Mouse (Mus musculus): ENCODE measurements around the gene Slc25a25. TPM values are rescaled to one million over a fixed set of nuclear protein-coding genes. Genes with fewer than 3 reads are reported as not detected.

Gene Slc25a25
- polyA plus RNA-seq, 1 experiment from 2014 or later, result 18.9 TPM

- DNase-seq (ENCODE audit: low spot score), result no peak
Measured at GRCm38 (mm10) chr2:32459657-32460056, 8.4 kb upstream of the Slc25a25 start.

GRCm38 (mm10) chr2:32458300-32458699 lies 7.1 kb upstream of the Slc25a25 start:
- no peak for DNase-seq (ENCODE audit: low spot score)

GRCm38 (mm10) chr2:32455101-32455500 lies 3.9 kb upstream of the Slc25a25 start:
- DNase-seq (ENCODE audit: low spot score), result no peak

- peak; percentile 47 for DNase-seq (ENCODE audit: low spot score)
Measured at GRCm38 (mm10) chr2:32454633-32455032, 3.4 kb upstream of the Slc25a25 start.

- no peak for DNase-seq (ENCODE audit: low spot score)
Measured at GRCm38 (mm10) chr2:32453641-32454303, 2.5 kb upstream of the Slc25a25 start.

- no peak for DNase-seq (ENCODE audit: low spot score)
Measured at GRCm38 (mm10) chr2:32452441-32452971, 1.3 kb upstream of the Slc25a25 start.

- peak; percentile 98 for DNase-seq (ENCODE audit: low spot score)
Measured at GRCm38 (mm10) chr2:32451870-32452372, 676 bp upstream of the Slc25a25 start.

GRCm38 (mm10) chr2:32449761-32450754 lies 1.2 kb downstream of the Slc25a25 start, which contains the start of gene Naif1:
Naif1 (plus strand) TSS chr2:32450457.
- DNase-seq (ENCODE audit: low spot score), result peak; percentile 32

GRCm38 (mm10) chr2:32448480-32448879 lies 2.8 kb downstream of the Slc25a25 start:
- no peak for DNase-seq (ENCODE audit: low spot score)

GRCm38 (mm10) chr2:32447264-32447936 lies 3.8 kb downstream of the Slc25a25 start:
- DNase-seq (ENCODE audit: low spot score), result peak; percentile 87

- DNase-seq (ENCODE audit: low spot score), result no peak
Measured at GRCm38 (mm10) chr2:32445535-32445934, 5.7 kb downstream of the Slc25a25 start.

GRCm38 (mm10) chr2:32441550-32441949 lies 9.7 kb downstream of the Slc25a25 start:
- DNase-seq (ENCODE audit: low spot score), result no peak

- no peak for DNase-seq (ENCODE audit: low spot score)
Measured at GRCm38 (mm10) chr2:32440632-32441031, 10.6 kb downstream of the Slc25a25 start.

GRCm38 (mm10) chr2:32440164-32440563 lies 11.1 kb downstream of the Slc25a25 start:
- no peak for DNase-seq (ENCODE audit: low spot score)

GRCm38 (mm10) chr2:32439177-32439576 lies 12.1 kb downstream of the Slc25a25 start:
- DNase-seq (ENCODE audit: low spot score), result no peak

- no peak for DNase-seq (ENCODE audit: low spot score)
Measured at GRCm38 (mm10) chr2:32438733-32439132, 12.5 kb downstream of the Slc25a25 start.

- no peak for DNase-seq (ENCODE audit: low spot score)
Measured at GRCm38 (mm10) chr2:32437612-32438166, 13.6 kb downstream of the Slc25a25 start.

GRCm38 (mm10) chr2:32436686-32437372 lies 14.4 kb downstream of the Slc25a25 start:
- no peak for DNase-seq (ENCODE audit: low spot score)

- DNase-seq (ENCODE audit: low spot score), result no peak
Measured at GRCm38 (mm10) chr2:32430701-32431676, 20.3 kb downstream of the Slc25a25 start.
